Mouse (Mus musculus) stomach, embryonic 14.5 days (tissue): ENCODE results near the gene Slc20a1. TPM values are rescaled to one million over a fixed set of nuclear protein-coding genes. Genes with fewer than 3 reads are reported as not detected.

Experiments used
- ATAC-seq: fragments of 200-750 bp; cut with Nextera tagmentation; 2 replicates; pipeline ENCODE4 v1.8.0; 2017; ENCODE audit warnings: low read depth, moderate TSS enrichment; ENCODE audit not compliant: insufficient number of reproducible peaks, insufficient read depth, low FRiP score
- H3K27ac ChIP-seq: fragments of 300-500 bp; sonication (generic); 2 replicates; pipeline ENCODE4 v1.5.1; 2014; ENCODE audit warnings: mild to moderate bottlenecking, low read length, moderate library complexity, mixed read lengths
- H3K27me3 ChIP-seq: fragments of 300-500 bp; sonication (generic); 2 replicates; pipeline ENCODE4 v1.6.1; 2014; ENCODE audit warnings: low read length, control low read depth, mixed read lengths; ENCODE audit not compliant: control insufficient read depth, insufficient read depth
- H3K36me3 ChIP-seq: fragments of 300-500 bp; sonication (generic); 2 replicates; pipeline ENCODE4 v1.6.1; 2014; ENCODE audit warnings: mild to moderate bottlenecking, control low read depth, low read length, moderate library complexity, mixed read lengths; ENCODE audit not compliant: control insufficient read depth, insufficient read depth
- H3K4me1 ChIP-seq: fragments of 300-500 bp; sonication (generic); 2 replicates; pipeline ENCODE4 v1.6.1; 2014; ENCODE audit warnings: low read length, control low read depth, mixed read lengths; ENCODE audit not compliant: control insufficient read depth, insufficient read depth
- H3K4me2 ChIP-seq: fragments of 300-500 bp; sonication (generic); replicated peaks from 2 replicates; pipeline ENCODE4 v1.6.1; 2014; ENCODE audit warnings: low read depth, low read length, control low read depth
- H3K4me3 ChIP-seq: fragments of 300-500 bp; sonication (generic); 2 replicates; pipeline ENCODE4 v1.5.1; 2014; ENCODE audit warnings: low read depth, low read length, control low read depth
- H3K9ac ChIP-seq: fragments of 300-500 bp; sonication (generic); replicated peaks from 2 replicates; pipeline ENCODE4 v1.6.1; 2014; ENCODE audit warnings: low read depth, mild to moderate bottlenecking, control low read depth, low read length, moderate library complexity, mixed read lengths
- H3K9me3 ChIP-seq: fragments of 300-500 bp; sonication (generic); 2 replicates; pipeline ENCODE4 v1.6.1; 2016; ENCODE audit warnings: low read depth, low read length, control low read depth; ENCODE audit not compliant: control insufficient read depth
- WGBS: fragments of 180-500 bp; shearing (Covaris S2); extraction: QIAGEN DNeasy Blood & Tissue Kit; methylation state at CpG from one replicate; pipeline ENCODE4 v1.1.7; 2014; 5-methylcytosine and 5-hydroxymethylcytosine counted together
- polyA plus RNA-seq: library from polyadenylated mRNA; unstranded; fragments of >200 nt; fragmentation: Nextera tagmentation; extraction: Ambion mirVana; gene quantifications from 2 replicates; pipeline ENCODE4 v1.2.1, GENCODE M21; 2014

Slc20a1 gene
- polyA plus RNA-seq, 1 experiment from 2014 or later = 34.4 TPM

DNA sequence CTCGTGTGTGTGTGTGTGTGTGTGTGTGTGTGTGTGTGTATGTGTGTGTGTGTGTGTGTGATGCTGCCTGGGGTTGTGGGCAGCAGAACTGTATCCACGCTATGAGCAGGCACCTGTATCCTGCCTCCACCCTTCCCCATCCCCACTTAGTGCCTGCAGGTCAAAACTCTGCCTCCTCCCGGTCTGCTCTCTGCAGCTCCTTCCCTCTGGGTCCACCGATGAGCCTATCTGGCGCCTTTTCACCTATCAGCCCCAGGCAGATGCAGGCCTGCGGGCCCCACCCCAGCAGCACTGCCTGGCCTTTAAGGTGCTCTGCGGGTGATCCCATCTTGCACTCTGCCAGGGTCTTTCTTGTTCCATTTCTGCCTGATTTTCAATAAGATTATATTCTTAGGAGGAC, 29.1 kb downstream of the Slc20a1 start:
- Histone ChIP-seq H3K9ac (no peak overlapping the region), H3K27ac (no peak overlapping the region), H3K27me3 (no peaks in the 10 kb centered on the region), H3K4me3 (no peak overlapping the region), H3K9me3 (no peaks in the 10 kb centered on the region), H3K4me1 (no peaks in the 10 kb centered on the region), H3K4me2 (no peak overlapping the region), H3K36me3 (no peaks in the 10 kb centered on the region)
- 68% methylated on average over 6 of the region's 7 CpGs for WGBS
- ATAC-seq = peak; percentile 74; the same call in 1 of the 2 replicates

- no peak overlapping the region for H3K4me3 ChIP-seq
- no peak for ATAC-seq
- no peaks in the 10 kb centered on the region for H3K27me3 ChIP-seq
- no peaks in the 10 kb centered on the region for H3K36me3 ChIP-seq
- 75% methylated on average over 4 of the region's 4 CpGs for WGBS
- no peak overlapping the region for H3K9ac ChIP-seq
- no peaks in the 10 kb centered on the region for H3K9me3 ChIP-seq
- no peak overlapping the region for H3K4me2 ChIP-seq
- no peaks in the 10 kb centered on the region for H3K4me1 ChIP-seq
- no peak overlapping the region for H3K27ac ChIP-seq
Measured at GRCm38 (mm10) chr2:129228571-129228970, 30.0 kb downstream of the Slc20a1 start.

GRCm38 (mm10) chr2:129229316-129229715, 30.8 kb downstream of the Slc20a1 start:
- no peaks in the 10 kb centered on the region for H3K4me1 ChIP-seq
- WGBS = 93% methylated on average over 7 of the region's 7 CpGs

DNA sequence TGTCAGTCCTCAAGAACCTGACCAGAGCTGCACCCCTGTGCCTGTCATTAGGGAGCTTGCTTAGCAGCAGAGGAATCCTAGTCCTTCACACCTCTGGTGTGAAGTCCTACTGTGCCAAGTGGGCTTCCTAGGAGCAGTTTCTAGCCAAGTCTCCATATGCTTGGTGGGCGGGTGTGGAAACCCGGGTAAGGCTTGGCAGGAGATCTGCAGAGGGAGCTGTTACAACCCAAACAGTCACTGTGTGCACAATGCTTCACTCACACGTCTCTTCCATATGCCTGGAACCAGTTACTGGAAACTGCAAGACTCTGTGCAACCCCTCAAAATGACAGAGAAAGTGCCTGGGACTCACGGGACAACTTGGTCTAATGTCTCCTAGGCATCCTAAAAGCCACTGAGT, 33.5 kb downstream of the Slc20a1 start:
- Histone ChIP-seq H3K9ac (no peak overlapping the region), H3K9me3 (no peaks in the 10 kb centered on the region), H3K4me3 (no peak overlapping the region), H3K36me3 (no peaks in the 10 kb centered on the region), H3K4me1 (no peaks in the 10 kb centered on the region), H3K27ac (no peak overlapping the region), H3K27me3 (no peaks in the 10 kb centered on the region), H3K4me2 (no peak overlapping the region)
- WGBS = 40% methylated on average over 4 of the region's 4 CpGs
- no peak for ATAC-seq

More at GRCm38 (mm10) chr2:129229316-129229715, 30.8 kb downstream of the Slc20a1 start:
- no peaks in the 10 kb centered on the region for H3K36me3 ChIP-seq
- no peak overlapping the region for H3K9ac ChIP-seq
- no peaks in the 10 kb centered on the region for H3K27me3 ChIP-seq
- no peak overlapping the region for H3K27ac ChIP-seq
- ATAC-seq = no peak
- H3K4me3 ChIP-seq = no peak overlapping the region
- no peak overlapping the region for H3K4me2 ChIP-seq
- H3K9me3 ChIP-seq = no peaks in the 10 kb centered on the region

DNA sequence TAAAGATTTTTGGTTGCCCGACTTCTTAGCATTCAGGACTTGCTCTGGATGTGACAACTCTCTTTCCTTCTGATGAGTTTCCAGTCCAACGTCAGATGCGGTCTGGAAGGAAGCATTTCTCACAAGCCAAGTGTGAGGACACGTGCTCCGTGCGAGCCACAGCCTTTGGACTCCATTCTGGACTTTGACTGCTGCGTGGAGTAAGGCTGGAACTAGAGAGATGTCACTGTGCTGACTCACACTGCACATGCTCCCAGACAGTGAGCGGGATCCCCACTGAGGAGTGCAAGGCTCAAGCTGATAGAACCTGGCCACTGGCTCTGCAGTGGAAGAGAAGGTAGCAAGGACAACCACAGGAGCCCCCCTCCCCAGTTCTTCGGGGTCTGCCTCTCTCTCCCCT, 33.9 kb downstream of the Slc20a1 start:
- Histone ChIP-seq H3K4me1 (no peaks in the 10 kb centered on the region), H3K4me3 (no peak overlapping the region), H3K9ac (no peak overlapping the region), H3K36me3 (no peaks in the 10 kb centered on the region), H3K27me3 (no peaks in the 10 kb centered on the region), H3K27ac (no peak overlapping the region), H3K4me2 (no peak overlapping the region), H3K9me3 (no peaks in the 10 kb centered on the region)
- peak; percentile 28; the same call in 1 of the 2 replicates for ATAC-seq
- 76% methylated on average over 9 of the region's 9 CpGs for WGBS

DNA sequence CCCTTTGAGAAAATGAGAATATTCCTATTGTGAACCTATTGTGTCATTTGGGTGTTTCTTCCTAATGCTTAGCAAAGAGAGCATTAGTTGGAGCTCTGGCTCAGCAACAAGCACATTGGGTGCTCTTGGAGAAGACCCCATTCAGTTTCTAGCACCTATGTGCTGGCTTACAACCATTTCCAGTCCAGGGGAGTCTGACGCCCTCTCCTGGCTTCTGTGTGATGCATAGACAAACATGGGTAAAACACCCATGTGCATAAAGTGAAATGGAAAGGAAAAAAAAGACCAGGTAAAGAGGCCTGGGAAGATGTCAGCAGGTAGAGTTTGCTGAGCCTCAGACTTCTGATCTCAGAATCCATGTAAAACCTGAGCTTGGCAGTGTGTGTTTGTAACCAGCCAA, 34.7 kb downstream of the Slc20a1 start:
- Histone ChIP-seq H3K27me3 (no peaks in the 10 kb centered on the region), H3K9ac (no peak overlapping the region), H3K27ac (no peak overlapping the region), H3K36me3 (no peaks in the 10 kb centered on the region), H3K9me3 (no peaks in the 10 kb centered on the region), H3K4me3 (no peak overlapping the region), H3K4me2 (no peak overlapping the region), H3K4me1 (no peaks in the 10 kb centered on the region)
- WGBS = 79% methylated on average over 1 of the region's 1 CpGs
- no peak for ATAC-seq

DNA sequence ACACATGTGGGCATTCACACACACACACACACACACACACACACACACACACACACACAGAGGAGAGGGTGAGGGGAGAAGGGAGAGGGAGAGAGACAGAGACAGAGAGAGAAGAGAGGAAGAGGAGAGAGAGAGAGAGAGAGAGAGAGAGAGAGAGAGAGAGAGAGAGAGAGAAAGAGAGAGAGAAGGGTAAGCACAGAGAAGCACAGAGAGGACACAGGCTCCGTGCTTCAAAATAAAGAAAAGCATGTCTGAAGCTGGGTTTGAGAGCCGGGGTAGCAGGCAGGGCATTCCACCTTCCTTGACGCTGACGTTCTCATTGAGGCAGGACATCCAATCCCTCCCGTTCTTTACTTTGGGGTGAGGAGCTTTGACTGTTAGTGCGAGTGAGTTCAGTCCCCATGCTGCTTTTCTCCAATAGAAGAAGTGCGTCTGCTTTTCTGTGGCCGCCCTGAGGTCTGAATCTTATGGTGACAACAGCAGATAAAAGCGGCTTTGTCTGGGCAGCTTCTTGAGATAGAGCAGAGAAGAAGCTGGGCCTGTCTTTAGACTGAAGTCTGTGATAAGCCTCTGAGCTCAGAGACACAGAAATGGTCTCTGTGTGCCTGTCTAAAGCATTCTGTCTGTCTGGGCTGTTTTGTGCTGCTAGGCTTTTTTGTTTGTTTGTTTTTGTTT, 35.4 kb downstream of the Slc20a1 start:
- no peak overlapping the region for H3K9ac ChIP-seq
- H3K4me3 ChIP-seq = no peak overlapping the region
- H3K4me2 ChIP-seq = no peak overlapping the region
- no peaks in the 10 kb centered on the region for H3K9me3 ChIP-seq
- no peak overlapping the region for H3K27ac ChIP-seq
- no peaks in the 10 kb centered on the region for H3K27me3 ChIP-seq
- WGBS = 47% methylated on average over 9 of the region's 9 CpGs
- H3K4me1 ChIP-seq = no peaks in the 10 kb centered on the region
- ATAC-seq = no peak
- H3K36me3 ChIP-seq = no peaks in the 10 kb centered on the region

DNA sequence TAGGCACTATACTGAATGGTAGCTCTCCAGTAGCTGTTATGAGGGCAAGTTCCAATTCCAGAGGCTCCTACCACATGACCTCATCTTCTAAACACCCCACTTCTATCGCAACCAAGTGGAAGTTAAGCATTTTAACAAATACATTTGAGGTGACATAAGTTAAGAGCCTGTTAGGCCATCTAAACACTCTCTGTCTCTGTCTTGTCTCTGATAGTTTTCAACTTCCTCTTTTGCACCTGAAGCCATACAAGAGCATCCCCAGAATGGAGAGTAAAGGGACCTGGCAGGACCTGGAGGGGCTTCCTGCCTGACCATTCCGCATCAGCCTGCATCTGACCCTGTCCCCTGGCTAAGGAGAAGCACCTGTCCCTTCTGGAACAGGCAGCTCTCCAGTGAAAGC, 36.2 kb downstream of the Slc20a1 start:
- no peak for ATAC-seq
- H3K4me3 ChIP-seq = no peak overlapping the region
- no peak overlapping the region for H3K27ac ChIP-seq
- no peaks in the 10 kb centered on the region for H3K27me3 ChIP-seq
- 53% methylated on average over 2 of the region's 2 CpGs for WGBS
- H3K4me1 ChIP-seq = no peaks in the 10 kb centered on the region
- H3K9ac ChIP-seq = no peak overlapping the region
- H3K36me3 ChIP-seq = no peaks in the 10 kb centered on the region
- H3K9me3 ChIP-seq = no peaks in the 10 kb centered on the region
- H3K4me2 ChIP-seq = no peak overlapping the region

DNA sequence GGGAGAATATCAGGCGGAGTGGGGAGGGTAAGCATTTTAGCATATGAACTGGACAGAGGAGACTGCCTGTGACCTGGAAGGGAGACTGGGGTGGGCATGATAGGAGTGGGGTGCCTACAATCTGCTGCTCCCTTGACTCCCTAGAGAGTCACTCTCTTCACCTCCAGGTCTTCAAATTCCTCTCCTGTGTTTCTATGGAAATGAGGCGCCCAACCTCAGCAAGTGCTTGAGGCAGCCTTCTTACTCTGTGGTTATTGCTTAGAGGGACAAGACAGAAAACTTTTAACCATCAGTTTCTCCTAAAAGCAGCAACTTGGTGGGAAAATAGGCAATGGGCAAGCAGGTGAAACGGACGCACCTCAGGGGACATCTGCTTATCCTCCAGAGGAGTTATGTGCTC, 38.0 kb downstream of the Slc20a1 start:
- 84% methylated on average over 4 of the region's 4 CpGs for WGBS
- no peaks in the 10 kb centered on the region; the same call in 1 of the 2 replicates for H3K9me3 ChIP-seq
- H3K27ac ChIP-seq = no peak overlapping the region
- H3K4me2 ChIP-seq = no peak overlapping the region
- no peak overlapping the region for H3K4me3 ChIP-seq
- no peaks in the 10 kb centered on the region for H3K4me1 ChIP-seq
- no peaks in the 10 kb centered on the region for H3K27me3 ChIP-seq
- H3K9ac ChIP-seq = no peak overlapping the region
- H3K36me3 ChIP-seq = no peaks in the 10 kb centered on the region
- ATAC-seq = no peak
